Mouse (Mus musculus) layer of hippocampus, postnatal 14 days (tissue): ENCODE results near the gene Hdac11. TPM values are rescaled to one million over a fixed set of nuclear protein-coding genes. Genes with fewer than 3 reads are reported as not detected.
A peak's percentile ranks its signal among the peaks of the same experiment; 100 is the strongest.
"Not testable (repeated sequence)": the region's sequence is repeated elsewhere in the genome, so short reads cannot be mapped to it uniquely, and the experiment has no call there.

Experiments
- DNase-seq, 2 experiments: peaks; one replicate each; pipeline ENCODE4 v3.0.0; 2021 to 2022; ENCODE audit warnings: low spot score in 2 of 2, mixed read lengths in 1 of 2
- total RNA-seq, 2 experiments: library from RNA; stranded (reverse); gene quantifications; 2 replicates each; pipeline ENCODE4 v1.2.3; 2021

Hdac11 gene
- total RNA-seq, 2 experiments from 2014 or later, result 112 to 113 TPM

- DNase-seq, result peak; percentile 68 to 82
These were observed 44.1 kb downstream of the Hdac11 start for GRCm38 (mm10) chr6:91200429-91201188.

GRCm38 (mm10) chr6:91201881-91202341, 45.4 kb downstream of the Hdac11 start:
- DNase-seq, result no peak

- no peak for DNase-seq
These were observed 46.1 kb downstream of the Hdac11 start for GRCm38 (mm10) chr6:91202571-91202970.

GRCm38 (mm10) chr6:91205346-91205745, 48.9 kb downstream of the Hdac11 start:
- DNase-seq, result no peak

GRCm38 (mm10) chr6:91205791-91206190, 49.3 kb downstream of the Hdac11 start:
- no peak for DNase-seq

- no peak for DNase-seq
These were observed 51.0 kb downstream of the Hdac11 start for GRCm38 (mm10) chr6:91207491-91207890.

GRCm38 (mm10) chr6:91209780-91210179, 53.3 kb downstream of the Hdac11 start:
- DNase-seq, result no peak

- no peak for DNase-seq
These were observed 54.4 kb downstream of the Hdac11 start for GRCm38 (mm10) chr6:91210852-91211251.

- DNase-seq, result not testable (repeated sequence)
These were observed 55.7 kb downstream of the Hdac11 start, which contains the start of gene Fbln2 for GRCm38 (mm10) chr6:91212155-91212554. Gene Fbln2 (plus strand): TSS chr6:91212455.

GRCm38 (mm10) chr6:91212571-91212970, 56.1 kb downstream of the Hdac11 start:
- no peak for DNase-seq

- no peak for DNase-seq
These were observed 57.1 kb downstream of the Hdac11 start for GRCm38 (mm10) chr6:91213287-91214218.

- no peak for DNase-seq
These were observed 59.0 kb downstream of the Hdac11 start for GRCm38 (mm10) chr6:91215454-91215853.

GRCm38 (mm10) chr6:91218445-91218844, 62.0 kb downstream of the Hdac11 start:
- no peak for DNase-seq

GRCm38 (mm10) chr6:91218871-91219270, 62.4 kb downstream of the Hdac11 start:
- DNase-seq, result no peak

GRCm38 (mm10) chr6:91220062-91220461, 63.6 kb downstream of the Hdac11 start:
- DNase-seq, result no peak

GRCm38 (mm10) chr6:91221094-91221493, 64.6 kb downstream of the Hdac11 start:
- DNase-seq, result no peak

- DNase-seq, result no peak
These were observed 66.4 kb downstream of the Hdac11 start for GRCm38 (mm10) chr6:91222694-91223346.
